Mouse (Mus musculus) embryonic fibroblast, embryonic 13.5 days (primary cell): ENCODE results near the gene Pik3ip1.

Experiments
- CTCF ChIP-seq: IDR thresholded peaks from 2 replicates; pipeline ENCODE4 v1.5.1; 2011; ENCODE audit warnings: mild to moderate bottlenecking, control low read depth, low read length, moderate library complexity, borderline replicate concordance; ENCODE audit not compliant: insufficient read depth
- POLR2A ChIP-seq: IDR thresholded peaks from 2 replicates; pipeline ENCODE4 v1.6.1; 2011; ENCODE audit warnings: low read depth, mild to moderate bottlenecking, control low read depth, low read length, moderate library complexity

- TF ChIP-seq POLR2A (no peak), CTCF (no peak)
Measured at GRCm38 (mm10) chr11:3392526-3392925, 62.3 kb downstream of the Pik3ip1 start.
